Mouse (Mus musculus): ENCODE measurements around the gene Satb2.

Gene Satb2

GRCm38 (mm10) chr1:56933821-56934220 is 44.6 kb downstream of the Satb2 start:
- no peak for DNase-seq (ENCODE audit: low read depth, low spot score)

DNA sequence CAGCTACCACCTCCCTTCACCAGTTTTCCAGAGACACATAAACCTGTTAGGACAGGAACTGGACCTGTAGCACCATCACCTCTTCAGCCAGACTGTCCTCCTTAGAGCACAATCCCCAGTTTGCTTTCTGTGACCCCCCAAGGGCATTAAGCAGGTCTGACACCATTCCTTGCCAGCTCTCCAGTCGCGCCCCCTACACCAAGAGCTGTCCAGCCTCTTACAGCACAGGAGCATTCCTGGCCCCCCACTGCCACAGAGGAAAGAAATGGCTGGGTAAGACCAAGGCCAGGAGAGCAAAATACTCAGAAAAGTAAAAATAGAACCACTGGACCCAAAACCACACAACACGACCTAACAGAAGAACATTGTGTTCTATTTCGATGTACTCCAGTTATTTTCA is 48.4 kb downstream of the Satb2 start:
- no peak for DNase-seq (ENCODE audit: low read depth, low spot score)

DNA sequence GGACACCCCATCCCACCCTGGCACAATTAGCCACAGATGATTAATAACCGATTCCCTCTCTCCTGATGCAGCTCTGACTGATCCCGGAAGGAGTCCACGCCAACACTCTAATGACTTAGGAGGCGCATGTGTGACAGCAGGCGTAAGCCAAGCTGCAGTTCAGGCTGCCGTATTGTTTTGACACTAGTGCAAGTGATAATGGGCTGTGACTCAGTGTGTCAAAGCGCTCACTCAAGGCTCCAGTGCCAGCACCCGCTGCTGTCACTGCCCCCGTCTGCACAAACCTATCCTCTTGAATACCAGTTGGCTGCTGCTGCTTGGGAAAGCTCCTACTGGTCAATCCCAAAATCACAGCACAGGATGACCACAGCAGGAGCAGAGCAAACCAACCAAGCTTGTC is 49.7 kb downstream of the Satb2 start:
- no peak for DNase-seq (ENCODE audit: low read depth, low spot score)

GRCm38 (mm10) chr1:56920472-56920871 is 58.0 kb downstream of the Satb2 start:
- DNase-seq (ENCODE audit: low read depth, low spot score): no peak

DNA sequence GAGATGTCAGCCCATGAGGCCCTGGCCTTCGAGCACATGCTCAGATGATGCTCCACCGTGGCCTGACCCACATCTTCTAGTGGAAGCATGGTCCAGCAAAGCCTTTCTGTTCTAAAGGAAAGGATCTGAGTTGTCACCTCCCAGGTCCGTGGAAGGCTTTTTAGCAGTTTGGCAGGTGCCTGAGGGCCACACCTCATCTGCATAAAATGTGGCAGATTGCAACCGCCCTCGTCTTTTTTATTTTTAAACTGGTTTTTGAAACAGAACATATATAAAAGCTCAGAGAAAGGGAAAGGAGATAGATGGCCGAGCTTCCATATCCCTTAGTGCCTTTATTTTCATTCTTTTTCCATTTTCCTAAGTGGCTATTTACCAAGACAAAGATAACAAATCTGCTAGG is 64.2 kb downstream of the Satb2 start:
- no peak for DNase-seq (ENCODE audit: low read depth, low spot score)

DNA sequence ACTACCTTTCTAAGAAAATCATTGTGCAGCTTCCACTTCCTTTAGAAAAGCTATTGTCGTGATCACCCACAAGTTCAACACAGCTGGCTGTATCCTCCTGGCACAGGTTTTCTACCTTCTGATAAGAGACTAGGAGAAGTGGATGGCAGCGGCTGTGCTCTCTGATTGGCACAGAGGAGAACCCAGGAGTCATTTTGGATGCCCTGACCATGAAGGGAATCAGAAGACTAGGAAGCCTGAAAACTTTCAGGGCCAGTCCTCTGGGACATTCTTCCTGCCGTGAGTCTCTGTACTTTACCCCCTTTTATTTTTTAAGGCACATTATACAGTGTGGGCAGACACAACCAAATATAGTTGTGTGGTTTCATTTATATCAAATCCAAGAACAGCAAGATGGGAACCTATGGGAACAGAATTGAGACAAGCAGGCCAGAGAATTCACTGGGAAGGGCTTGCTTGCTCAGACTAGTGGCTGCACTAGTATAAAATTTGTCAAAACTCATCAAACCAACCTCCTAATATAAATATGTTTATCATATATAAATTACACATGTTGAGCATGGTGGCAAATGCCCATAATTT is 77.7 kb downstream of the Satb2 start:
- DNase-seq (ENCODE audit: low read depth, low spot score): no peak

GRCm38 (mm10) chr1:56900187-56900586 is 78.3 kb downstream of the Satb2 start:
- no peak for DNase-seq (ENCODE audit: low read depth, low spot score)

DNA sequence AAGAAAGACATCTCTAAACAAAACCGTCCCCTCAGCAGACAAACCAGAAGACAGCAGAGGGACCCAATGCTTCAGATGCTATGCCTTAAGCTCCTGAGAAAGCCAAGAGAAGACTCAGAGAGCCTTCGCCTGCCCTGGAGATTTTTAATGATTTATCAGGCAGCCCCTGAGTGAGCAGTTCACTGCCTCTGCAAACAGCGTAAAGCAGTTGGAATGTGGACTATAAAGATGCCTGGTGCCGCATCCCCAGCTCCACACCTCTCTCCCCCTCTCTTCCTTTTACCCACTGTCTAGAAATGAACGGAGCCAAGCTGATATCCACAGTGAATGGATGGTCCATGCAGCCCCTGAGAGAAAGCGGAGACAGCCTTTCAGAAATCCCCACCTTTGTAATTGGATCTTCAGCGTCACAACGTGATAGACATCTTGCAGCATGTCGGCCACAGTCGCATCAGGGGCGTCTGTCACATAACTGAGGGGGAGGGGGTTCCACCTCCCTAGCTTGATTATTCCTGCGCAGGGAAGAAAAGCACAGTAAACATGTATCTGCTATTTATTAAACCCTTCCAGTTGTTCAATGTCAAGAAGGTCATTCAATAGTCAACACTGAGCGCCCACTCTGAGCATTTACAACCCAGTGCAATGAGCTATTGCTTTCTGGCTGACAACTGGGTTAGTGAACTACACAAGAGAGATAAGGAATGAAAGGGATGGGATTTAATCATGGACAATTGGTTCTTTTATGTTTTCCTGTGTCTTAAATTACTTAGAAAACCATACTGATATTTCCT is 79.6 kb downstream of the Satb2 start:
- no peak for DNase-seq (ENCODE audit: low read depth, low spot score)

DNA sequence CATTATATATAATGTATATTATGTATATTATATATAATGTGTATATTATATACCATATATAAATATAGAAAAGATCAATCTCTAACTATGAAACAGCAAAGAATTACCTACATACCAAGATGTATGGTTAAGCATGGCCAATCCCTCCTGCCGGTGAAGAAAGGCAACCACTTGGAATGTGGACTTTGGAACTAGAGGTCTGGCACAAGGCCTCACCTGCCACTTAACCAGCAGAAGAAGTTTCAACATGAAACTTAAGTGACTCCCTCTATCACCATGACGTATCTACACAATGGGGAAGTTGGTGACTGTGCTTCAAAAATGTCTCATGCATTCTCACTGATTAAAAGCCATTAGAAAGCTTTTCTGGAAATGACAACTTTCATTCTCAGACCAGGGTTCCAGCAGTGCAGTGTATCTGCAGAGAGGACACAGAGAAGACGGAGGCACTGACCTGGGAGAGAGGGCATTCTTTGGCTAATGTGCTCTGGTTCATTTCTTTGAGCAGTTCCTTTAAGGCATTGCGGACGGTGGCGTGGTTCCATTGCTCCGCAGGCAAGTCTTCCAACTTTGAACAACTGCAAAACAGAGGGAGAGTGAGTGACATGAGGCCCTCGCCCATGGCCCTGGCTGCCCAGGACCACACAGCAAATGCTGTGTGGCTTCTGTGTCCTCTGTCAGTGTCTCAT is 80.8 kb downstream of the Satb2 start:
- DNase-seq (ENCODE audit: low read depth, low spot score): no peak

- no peak for DNase-seq (ENCODE audit: low read depth, low spot score)
These were observed 81.8 kb downstream of the Satb2 start for GRCm38 (mm10) chr1:56896670-56897069.

- DNase-seq (ENCODE audit: low read depth, low spot score): no peak
These were observed 85.7 kb downstream of the Satb2 start for GRCm38 (mm10) chr1:56892766-56893165.

DNA sequence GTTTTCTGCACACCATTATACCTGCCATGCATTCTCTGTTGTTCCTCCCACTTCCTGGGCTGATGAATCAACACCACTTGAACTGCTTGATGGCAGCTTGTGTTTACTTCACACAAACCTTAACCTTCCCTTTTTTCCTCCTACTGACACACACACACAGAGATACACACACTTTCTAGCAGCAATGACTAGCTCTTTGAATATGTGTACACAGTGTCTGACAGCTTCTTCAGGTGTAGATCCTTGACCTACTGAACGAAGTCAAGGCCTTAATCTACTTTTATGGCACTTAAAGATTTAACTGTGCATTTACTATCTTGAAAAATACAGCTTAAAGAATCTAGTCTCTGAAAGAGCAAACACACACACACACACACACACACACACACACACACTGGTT is 89.5 kb downstream of the Satb2 start:
- no peak for DNase-seq (ENCODE audit: low read depth, low spot score)

DNA sequence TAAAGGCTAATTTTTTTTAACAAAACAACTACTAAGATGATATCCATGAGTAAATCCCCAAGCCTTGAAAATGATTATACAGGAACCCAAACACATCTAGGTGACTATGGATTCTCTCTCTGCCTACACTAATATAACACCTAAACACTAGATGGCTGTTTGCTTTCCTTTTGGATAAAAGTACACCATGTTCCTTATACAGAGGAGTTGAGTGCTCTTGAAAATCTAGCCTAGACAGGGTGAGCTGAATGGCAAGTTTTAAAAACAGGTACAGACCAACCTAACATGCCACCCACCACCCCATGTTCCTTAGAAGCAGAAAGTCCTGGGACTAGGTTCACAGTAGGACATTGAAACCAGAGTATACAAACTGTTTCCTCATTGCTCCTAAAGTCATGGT is 90.9 kb downstream of the Satb2 start:
- no peak for DNase-seq (ENCODE audit: low read depth, low spot score)

- no peak for DNase-seq (ENCODE audit: low read depth, low spot score)
These were observed 107.0 kb downstream of the Satb2 start for GRCm38 (mm10) chr1:56871485-56871884.

GRCm38 (mm10) chr1:56865246-56865645 is 113.2 kb downstream of the Satb2 start:
- no peak for DNase-seq (ENCODE audit: low read depth, low spot score)

GRCm38 (mm10) chr1:56862799-56863198 is 115.7 kb downstream of the Satb2 start:
- no peak for DNase-seq (ENCODE audit: low read depth, low spot score)

GRCm38 (mm10) chr1:56857202-56857601 is 121.2 kb downstream of the Satb2 start:
- DNase-seq (ENCODE audit: low read depth, low spot score): no peak

GRCm38 (mm10) chr1:56850446-56850845 is 128.0 kb downstream of the Satb2 start:
- no peak for DNase-seq (ENCODE audit: low read depth, low spot score)

GRCm38 (mm10) chr1:56846358-56846757 is 132.1 kb downstream of the Satb2 start:
- DNase-seq (ENCODE audit: low read depth, low spot score): no peak

GRCm38 (mm10) chr1:56845523-56846118 is 132.8 kb downstream of the Satb2 start:
- DNase-seq (ENCODE audit: low read depth, low spot score): no peak

GRCm38 (mm10) chr1:56844551-56845330 is 133.7 kb downstream of the Satb2 start:
- no peak for DNase-seq (ENCODE audit: low read depth, low spot score)

- no peak for DNase-seq (ENCODE audit: low read depth, low spot score)
These were observed 139.5 kb downstream of the Satb2 start for GRCm38 (mm10) chr1:56838901-56839300.
